Mouse (Mus musculus) liver, adult 2 months (tissue): Measurements from ENCODE around the gene Bcar3.

Source experiments
- CTCF ChIP-seq: fragments of 200-500 bp; IDR thresholded peaks from 2 replicates; pipeline ENCODE4 v1.5.1; 2011; ENCODE audit warnings: low read depth, low read length, control low read depth
- POLR2A ChIP-seq: fragments of 200-500 bp; IDR thresholded peaks from 2 replicates; pipeline ENCODE4 v1.6.1; 2011; ENCODE audit warnings: low read length, control low read depth; ENCODE audit not compliant: insufficient read depth; ENCODE audit errors: extremely low read depth

DNA sequence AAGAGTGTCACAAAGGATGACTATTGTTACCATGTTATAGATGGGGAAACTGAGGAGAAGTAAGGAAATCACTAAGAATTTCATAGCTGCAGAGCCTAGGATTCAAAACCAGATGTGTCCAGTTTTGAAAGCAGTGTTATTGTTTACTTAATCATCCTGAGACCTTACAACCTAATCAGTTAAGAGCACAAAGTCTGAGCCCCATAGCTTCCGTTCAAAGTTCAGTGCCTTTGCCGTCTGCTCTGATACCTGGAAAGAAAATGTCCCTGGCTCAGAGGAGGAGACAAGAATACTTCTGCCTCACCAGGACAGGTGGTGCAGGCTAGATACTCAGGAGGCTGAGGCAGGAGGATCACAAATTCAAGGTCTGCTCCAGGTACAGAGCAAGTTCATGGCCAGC lies 117.7 kb downstream of the Bcar3 start:
- TF ChIP-seq CTCF (no peak), POLR2A (no peak)
